Mouse (Mus musculus): Measurements from ENCODE around the gene Diras2.

DNA sequence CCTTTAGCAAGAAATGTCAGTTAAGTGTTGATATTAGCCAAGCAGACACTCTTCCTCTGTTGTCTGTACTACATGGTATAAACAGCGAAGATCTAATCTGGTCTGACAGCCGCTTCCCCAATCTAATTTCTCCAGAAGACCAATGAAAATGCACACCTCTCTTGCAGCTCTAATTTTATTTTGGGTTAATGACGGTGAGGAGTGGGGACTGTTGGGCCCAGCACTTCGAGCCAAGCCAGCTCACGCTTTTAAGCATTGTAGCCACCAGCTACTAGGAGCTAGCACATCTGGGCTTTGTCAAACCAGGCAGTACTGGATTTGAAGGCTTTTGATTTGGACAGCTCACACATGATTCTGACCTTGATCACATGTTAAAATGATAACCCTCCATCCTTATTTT lies 14.1 kb downstream of the Diras2 start:
- no peak for TF ChIP-seq MYOD1 (IDR thresholded peaks at IDR 0.05; ENCODE audit: control insufficient read depth in 1 of 3, insufficient read length in 2 of 3, low read depth in 2 of 3)
- no peak for TF ChIP-seq POLR2A (IDR thresholded peaks at IDR 0.05; ENCODE audit: insufficient read length, low read depth)
- TF ChIP-seq USF1 (IDR thresholded peaks at IDR 0.05; ENCODE audit: low read depth): no peak
- no peak for TF ChIP-seq TCF12 (IDR thresholded peaks at IDR 0.05; ENCODE audit: insufficient read depth, poor library complexity, severe bottlenecking)

Measured in myocyte (in vitro differentiated cells).